Mouse (Mus musculus) MEL (cell line): ENCODE measurements around the gene Syn3.

Source experiments
- CTCF ChIP-seq, 3 experiments: IDR thresholded peaks in 2 of 3; conservative IDR thresholded peaks in 1 of 3; 2 replicates each; pipeline ENCODE4 v1.5.1; 2011 to 2012; ENCODE audit warnings: low read length in 3 of 3, low read depth in 2 of 3, mild to moderate bottlenecking in 2 of 3, improper control_type of control experiment in 1 of 3, inconsistent platforms in 1 of 3, mixed read lengths in 1 of 3, moderate library complexity in 1 of 3; ENCODE audit not compliant: control insufficient read depth in 1 of 3, insufficient read depth in 1 of 3, poor library complexity in 1 of 3, severe bottlenecking in 1 of 3
- MXI1 ChIP-seq: IDR thresholded peaks from 2 replicates; pipeline ENCODE4 v1.6.1; 2011; ENCODE audit warnings: mild to moderate bottlenecking, low read depth, low read length, improper control_type of control experiment
- MYC ChIP-seq: IDR thresholded peaks from 2 replicates; pipeline ENCODE4 v1.6.1; 2011; ENCODE audit warnings: low read depth, mild to moderate bottlenecking, low read length, improper control_type of control experiment, moderate library complexity
- POLR2A ChIP-seq, 2 experiments: IDR thresholded peaks; 2 replicates each; pipeline ENCODE4 v1.6.1; 2011 to 2012; ENCODE audit warnings: low read length in 2 of 2, mild to moderate bottlenecking in 2 of 2, control low read depth in 1 of 2, improper control_type of control experiment in 1 of 2, low read depth in 1 of 2, moderate library complexity in 1 of 2; ENCODE audit not compliant: control insufficient read depth in 1 of 2, insufficient read depth in 1 of 2, poor library complexity in 1 of 2
- POLR2AphosphoS2 ChIP-seq: IDR thresholded peaks from 2 replicates; pipeline ENCODE4 v1.6.1; 2011; ENCODE audit warnings: low read length, improper control_type of control experiment
- TAL1 ChIP-seq: IDR thresholded peaks from 2 replicates; pipeline ENCODE4 v1.6.1; 2012; ENCODE audit warnings: mild to moderate bottlenecking, inconsistent platforms, low read length, moderate library complexity, mixed read lengths
- USF1 ChIP-seq: IDR thresholded peaks from 2 replicates; pipeline ENCODE4 v1.6.1; 2014; ENCODE audit warnings: low read depth, mild to moderate bottlenecking, inconsistent platforms, low read length, improper control_type of control experiment, moderate library complexity
- USF2 ChIP-seq, 2 experiments: IDR thresholded peaks; 2 replicates each; pipeline ENCODE4 v1.6.1; 2011 to 2012; ENCODE audit warnings: improper control_type of control experiment in 2 of 2, low read length in 2 of 2, borderline replicate concordance in 1 of 2, inconsistent platforms in 1 of 2, low read depth in 1 of 2, mild to moderate bottlenecking in 1 of 2; ENCODE audit not compliant: insufficient read depth in 1 of 2

GRCm38 (mm10) chr10:86011172-86011571, 487.5 kb downstream of the Syn3 start:
- TF ChIP-seq USF1 (no peak), CTCF (IDR thresholded peaks at IDR 0.05 in 2 of 3, conservative IDR thresholded peaks at IDR 0.05 in 1 of 3; ENCODE audit: control insufficient read depth in 1 of 3, insufficient read depth in 1 of 3, low read depth in 2 of 3, low read length in 3 of 3, poor library complexity in 1 of 3, severe bottlenecking in 1 of 3) (no peak), POLR2A (IDR thresholded peaks at IDR 0.05; ENCODE audit: control insufficient read depth in 1 of 2, insufficient read depth in 1 of 2, low read depth in 1 of 2, low read length in 2 of 2, poor library complexity in 1 of 2) (no peak), USF2 (IDR thresholded peaks at IDR 0.05; ENCODE audit: borderline replicate concordance in 1 of 2, insufficient read depth in 1 of 2, low read depth in 1 of 2, low read length in 2 of 2) (no peak), POLR2AphosphoS2 (no peak), TAL1 (no peak), MYC (no peak), MXI1 (no peak)
